In genomic region chr4:137677906-137678305, GRCm38 (mm10) we compare ENCODE assay signal across 12 mouse cellular contexts. TPM values are rescaled to one million over a fixed set of nuclear protein-coding genes. Genes with fewer than 3 reads are reported as not detected.
DNase-seq lines count a peak whose midpoint lies in the region; TF ChIP-seq lines count a peak whose summit lies in the region.
"Had no signal": no experiment of that assay in that cellular context is flagged by ENCODE, and none has a peak within 500 bp of the region (broad histone marks: within the 10 kb centered on the region; RNA-seq: fewer than 3 reads in every experiment).

No protein-coding gene starts in this region.

- no peaks in the 10 kb centered on the region; the same call in 1 of the 2 replicates for H3K27me3 ChIP-seq in kidney, adult 2 months (replicated peaks; ENCODE audit: control insufficient read depth, insufficient read depth, low read length)
- H3K27me3 ChIP-seq: hindbrain, embryonic 15.5 days had no signal

- TF ChIP-seq POLR2A in kidney, adult 2 months (IDR thresholded peaks at IDR 0.05; ENCODE audit: low read depth, low read length): no peak

- intact Hi-C loops in gastrocnemius, adult 2 months (cut with DNase I): loop anchor here (2.0 kb wide), 1 partner anchor 157 kb away; no protein-coding TSS in a partner anchor

- H3K27ac ChIP-seq in gastrocnemius, adult 2 months: no peak overlapping the region
- H3K27ac ChIP-seq in kidney, adult 2 months (ENCODE audit: insufficient read depth, low read depth, low read length): peak overlapping the region; percentile 66
- H3K27ac ChIP-seq: heart, embryonic 15.5 days; hindbrain, embryonic 15.5 days; liver, embryonic 12.5 days had no signal

- no peaks in the 10 kb centered on the region for H3K36me3 ChIP-seq in kidney, adult 2 months (ENCODE audit: control insufficient read depth, insufficient read depth, low read length)
- H3K36me3 ChIP-seq: heart, embryonic 15.5 days; hindbrain, embryonic 15.5 days; liver, embryonic 12.5 days had no signal

- 57% methylated on average over 5 of the region's 5 CpGs for WGBS in kidney, adult 2 months

- peak; percentile 78 for DNase-seq in gastrocnemius, adult 2 months
- no peak for DNase-seq in gastrocnemius, postnatal 4 days (ENCODE audit: low spot score in 2 of 2)
- DNase-seq in kidney, adult 2 months: peak; percentile 60
- DNase-seq in kidney, adult 8-10 months: no peak
- peak; percentile 92 for DNase-seq in cerebellum, adult 11-12 months
- peak; percentile 84 to 90 for DNase-seq in cerebellum, postnatal 14 days
- DNase-seq in spleen, postnatal 4 days (ENCODE audit: low spot score in 2 of 2): no peak
- DNase-seq: kidney, adult 9 months; midbrain, embryonic 14.5 days had no signal

- H3K4me1 ChIP-seq in kidney, adult 2 months (ENCODE audit: control insufficient read depth, insufficient read depth, low read length): no peaks in the 10 kb centered on the region
- H3K4me1 ChIP-seq: liver, embryonic 12.5 days had no signal

- no peak for TF ChIP-seq CTCF in gastrocnemius, adult 2 months (IDR thresholded peaks at IDR 0.05)
- no peak for TF ChIP-seq CTCF in kidney, adult 2 months (conservative IDR thresholded peaks at IDR 0.05; ENCODE audit: insufficient read depth, insufficient read length, low read depth, low read length)

- H3K4me3 ChIP-seq in gastrocnemius, adult 2 months: no peak overlapping the region
- no peak overlapping the region for H3K4me3 ChIP-seq in kidney, adult 2 months (ENCODE audit: insufficient read depth, low read depth, low read length)
- H3K4me3 ChIP-seq: heart, embryonic 15.5 days; hindbrain, embryonic 15.5 days; liver, embryonic 12.5 days had no signal

RNA-seq across cellular contexts. Expression of gene Rap1gap, which starts 13.4 kb away (rescaled TPM):
- total RNA-seq in gastrocnemius, adult 2 months (2021): 1 to 10 TPM; 4.4 to 8.6 TPM
- total RNA-seq in gastrocnemius, postnatal 4 days (2021): 1 to 10 TPM; 6.6 to 7.4 TPM
- 213 and 248 TPM in 2 replicates for polyA plus RNA-seq in kidney, adult 2 months (2012; rRNA removed)

Comparison
In these comparisons a context has a peak if more than half of its experiments do, and no peak if none do; other contexts are left out.
1. DNase-seq: peak in gastrocnemius, adult 2 months (single experiment), kidney, adult 2 months (single experiment), cerebellum, adult 11-12 months (single experiment) and cerebellum, postnatal 14 days (2 of 2); none in gastrocnemius, postnatal 4 days (0 of 2), kidney, adult 8-10 months (0 of 2) and spleen, postnatal 4 days (0 of 2).